Mouse (Mus musculus): ENCODE measurements around the gene Gli1.
A peak's percentile ranks its signal among the peaks of the same experiment; 100 is the strongest.

DNA sequence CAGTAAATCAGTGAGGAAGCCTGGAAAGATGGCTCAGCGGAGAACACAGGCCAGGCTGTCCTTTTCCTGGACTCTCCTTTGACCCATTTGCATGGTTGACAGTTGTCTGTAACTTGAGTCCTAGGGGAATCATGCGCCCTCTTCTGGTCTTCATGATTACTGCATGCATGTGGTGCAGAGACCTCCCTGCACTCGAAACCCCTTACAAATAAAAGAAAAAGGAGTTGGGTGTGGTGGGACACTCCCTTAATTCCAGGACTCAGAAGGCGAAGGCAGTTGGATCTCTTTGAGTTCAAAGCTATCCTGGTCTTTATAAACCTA lies 29.5 kb downstream of the Gli1 start:
- TF ChIP-seq ZC3H11A (IDR thresholded peaks at IDR 0.05; ENCODE audit: borderline replicate concordance, low read depth, low read length) (no peak), MAFK (IDR thresholded peaks at IDR 0.05; ENCODE audit: insufficient read depth, low read depth, low read length) (no peak), HCFC1 (IDR thresholded peaks at IDR 0.05; ENCODE audit: borderline replicate concordance, insufficient read depth, low read length) (peak; percentile 65; the same call in 1 of the 2 replicates)
